Mouse (Mus musculus) CH12.LX (cell line): ENCODE measurements at regions not wholly inside any gene's neighbourhood (a gene's known extent, or its start where the extent isn't known, plus 50 kb on each side); places are given as distances from the start of the nearest gene placed in this dataset.

ENCODE experiments used
- CHD1 ChIP-seq: IDR thresholded peaks from 2 replicates; pipeline ENCODE4 v1.6.1; 2012; ENCODE audit warnings: low read depth, low read length, improper control_type of control experiment, inconsistent platforms
- CHD2 ChIP-seq: IDR thresholded peaks from 2 replicates; pipeline ENCODE4 v1.6.1; 2011; ENCODE audit warnings: low read length, improper control_type of control experiment
- CTCF ChIP-seq, 2 experiments: IDR thresholded peaks in 1 of 2; conservative IDR thresholded peaks in 1 of 2; 2 replicates each; pipeline ENCODE4 v1.5.1; 2011 to 2012; ENCODE audit warnings: low read depth in 2 of 2, low read length in 2 of 2, improper control_type of control experiment in 1 of 2, inconsistent platforms in 1 of 2, mild to moderate bottlenecking in 1 of 2, moderate library complexity in 1 of 2
- JUN ChIP-seq: IDR thresholded peaks from 2 replicates; pipeline ENCODE4 v1.6.1; 2011; ENCODE audit warnings: low read depth, mild to moderate bottlenecking, low read length, improper control_type of control experiment, moderate library complexity; ENCODE audit not compliant: insufficient read depth
- JUND ChIP-seq: conservative IDR thresholded peaks from 2 replicates; pipeline ENCODE4 v1.6.1; 2011; ENCODE audit warnings: low read depth, low read length, improper control_type of control experiment
- MAZ ChIP-seq: IDR thresholded peaks from 2 replicates; pipeline ENCODE4 v1.6.1; 2012; ENCODE audit warnings: low read depth, mild to moderate bottlenecking, inconsistent platforms, low read length, improper control_type of control experiment, moderate library complexity
- MYC ChIP-seq: IDR thresholded peaks from 2 replicates; pipeline ENCODE4 v1.6.1; 2011; ENCODE audit warnings: low read depth, mild to moderate bottlenecking, improper control_type of control experiment, low read length
- POLR2A ChIP-seq: IDR thresholded peaks from 2 replicates; pipeline ENCODE4 v1.6.1; 2011; ENCODE audit warnings: low read depth, mild to moderate bottlenecking, improper control_type of control experiment, low read length
- SIN3A ChIP-seq: IDR thresholded peaks from 2 replicates; pipeline ENCODE4 v1.6.1; 2012; ENCODE audit warnings: low read length, improper control_type of control experiment, inconsistent platforms
- SMC3 ChIP-seq: IDR thresholded peaks from 2 replicates; pipeline ENCODE4 v1.6.1; 2011; ENCODE audit warnings: low read depth, low read length, improper control_type of control experiment
- USF1 ChIP-seq: IDR thresholded peaks from 2 replicates; pipeline ENCODE4 v1.6.1; 2014; ENCODE audit warnings: low read depth, mild to moderate bottlenecking, inconsistent platforms, low read length, improper control_type of control experiment
- USF2 ChIP-seq: conservative IDR thresholded peaks from 2 replicates; pipeline ENCODE4 v1.6.1; 2011; ENCODE audit warnings: low read depth, low read length, improper control_type of control experiment

DNA sequence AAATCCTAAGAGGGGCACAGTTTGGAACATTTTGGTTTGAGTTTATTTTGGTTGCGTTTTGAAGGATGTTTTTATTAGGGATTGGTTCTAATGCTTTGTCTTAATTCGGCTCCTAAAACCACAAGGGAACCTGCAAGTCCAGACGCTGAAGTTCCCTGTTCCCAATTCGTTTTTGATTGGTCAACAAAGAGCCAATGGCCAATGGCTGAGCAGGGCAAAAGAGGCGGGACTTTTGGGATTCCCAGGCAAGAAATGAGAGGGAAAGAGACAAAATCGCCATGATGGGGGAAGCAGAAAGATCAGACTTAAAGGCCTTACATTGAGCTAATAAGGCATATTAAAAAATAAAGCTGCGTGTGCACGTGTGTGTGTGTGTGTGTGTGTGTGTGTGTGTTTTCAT, 76.3 kb downstream of the Cartpt start:
- TF ChIP-seq CTCF (conservative IDR thresholded peaks at IDR 0.05 in 1 of 2, IDR thresholded peaks at IDR 0.05 in 1 of 2; ENCODE audit: low read depth in 2 of 2, low read length in 2 of 2) (no peak), CHD2 (no peak), USF1 (no peak), CHD1 (no peak), USF2 (no peak), JUND (no peak), MYC (no peak), SIN3A (no peak), POLR2A (no peak), JUN (no peak), SMC3 (no peak), MAZ (no peak)
